Mouse (Mus musculus) midbrain, embryonic 14.5 days (tissue): Measurements from ENCODE around the gene Zfp697. TPM values are rescaled to one million over a fixed set of nuclear protein-coding genes. Genes with fewer than 3 reads are reported as not detected.

Experiments used
- ATAC-seq: fragments of 200-750 bp; cut with Nextera tagmentation; 2 replicates; pipeline ENCODE4 v1.8.0; 2017; ENCODE audit warnings: moderate number of reproducible peaks, moderate library complexity; ENCODE audit not compliant: low FRiP score, low TSS enrichment
- DNase-seq: peaks from one replicate; pipeline ENCODE4 v3.0.0-alpha.2; 2015
- H3K27ac ChIP-seq: fragments of 300-500 bp; sonication (generic); replicated peaks from 2 replicates; pipeline ENCODE4 v1.5.1; 2014; ENCODE audit warnings: mild to moderate bottlenecking, low read depth, low read length, moderate library complexity
- H3K27me3 ChIP-seq: fragments of 300-500 bp; sonication (generic); 2 replicates; pipeline ENCODE4 v1.6.1; 2014; ENCODE audit warnings: low read length, control low read depth, mixed read lengths; ENCODE audit not compliant: control insufficient read depth, insufficient read depth
- H3K36me3 ChIP-seq: fragments of 300-500 bp; sonication (generic); 2 replicates; pipeline ENCODE4 v1.6.1; 2014; ENCODE audit warnings: low read length, control low read depth; ENCODE audit not compliant: control insufficient read depth, insufficient read depth
- H3K4me1 ChIP-seq: fragments of 300-500 bp; sonication (generic); 2 replicates; pipeline ENCODE4 v1.6.1; 2014; ENCODE audit warnings: mild to moderate bottlenecking, antibody characterized with exemption, low read length, control low read depth; ENCODE audit not compliant: control insufficient read depth, insufficient read depth
- H3K4me2 ChIP-seq: fragments of 300-500 bp; sonication (generic); 2 replicates; pipeline ENCODE4 v1.6.1; 2014; ENCODE audit warnings: mild to moderate bottlenecking, low read length, moderate library complexity
- H3K4me3 ChIP-seq: fragments of 300-500 bp; sonication (generic); replicated peaks from 2 replicates; pipeline ENCODE4 v1.5.1; 2014; ENCODE audit warnings: low read depth, low read length
- H3K9ac ChIP-seq: fragments of 300-500 bp; sonication (generic); replicated peaks from 2 replicates; pipeline ENCODE4 v1.6.1; 2014; ENCODE audit warnings: mild to moderate bottlenecking, low read length, moderate library complexity
- H3K9me3 ChIP-seq: fragments of 300-500 bp; sonication (generic); 2 replicates; pipeline ENCODE4 v1.6.1; 2016; ENCODE audit warnings: low read length, control low read depth, mixed read lengths; ENCODE audit not compliant: control insufficient read depth
- WGBS: fragments of 180-500 bp; shearing (Covaris S2); extraction: QIAGEN DNeasy Blood & Tissue Kit; methylation state at CpG from one replicate; pipeline ENCODE4 v1.1.7; 2014; 5-methylcytosine and 5-hydroxymethylcytosine counted together
- polyA plus RNA-seq: library from polyadenylated mRNA; unstranded; fragments of >200 nt; fragmentation: Nextera tagmentation; extraction: Ambion mirVana; gene quantifications from 2 replicates; pipeline ENCODE4 v1.2.1, GENCODE M21; 2014

The Zfp697 gene
- polyA plus RNA-seq, 1 experiment from 2014 or later: 21.3 TPM

DNA sequence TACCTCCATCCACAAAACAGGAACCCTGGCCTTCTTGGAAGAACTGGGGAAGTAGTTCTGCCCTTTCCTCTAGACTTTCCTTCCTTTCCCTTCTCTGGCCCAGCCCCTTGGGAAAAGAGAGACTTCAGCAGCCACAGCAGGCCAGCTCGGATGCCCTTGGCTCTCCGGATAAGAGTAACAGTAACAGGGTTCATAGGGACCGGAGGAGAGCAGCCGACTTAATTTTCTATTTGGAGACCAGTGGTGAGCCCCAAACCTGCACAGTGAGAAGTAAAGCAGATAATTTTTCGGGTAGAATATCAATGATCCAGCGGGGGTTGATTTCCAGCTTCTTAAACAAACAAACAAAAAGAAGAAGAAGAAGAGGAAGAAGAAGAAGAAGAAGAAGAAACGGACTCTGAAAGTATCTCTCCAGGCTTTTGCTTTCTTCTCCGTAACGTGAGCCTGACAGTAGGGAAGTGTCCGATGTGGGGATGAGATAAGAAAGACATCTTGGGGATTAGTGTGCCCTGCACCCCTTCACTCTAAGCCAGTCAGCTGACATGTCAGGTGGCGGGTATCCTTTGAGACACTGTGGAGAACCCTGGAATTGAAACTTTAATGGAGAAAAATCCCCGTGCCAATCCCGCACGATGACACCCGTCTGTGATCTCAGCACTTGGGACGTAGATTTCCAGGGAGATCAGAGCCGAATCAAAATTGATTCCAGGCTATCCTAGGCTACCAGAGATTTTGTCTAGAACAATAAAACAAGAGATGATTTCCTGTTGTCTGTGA lies 41.3 kb upstream of the Zfp697 start:
- no peak overlapping the region for H3K27ac ChIP-seq
- no peaks in the 10 kb centered on the region for H3K9me3 ChIP-seq
- no peaks in the 10 kb centered on the region for H3K36me3 ChIP-seq
- no peak overlapping the region for H3K4me3 ChIP-seq
- peaks cover 29% of the 10 kb centered on the region for H3K4me1 ChIP-seq
- H3K27me3 ChIP-seq: no peaks in the 10 kb centered on the region
- no peak overlapping the region for H3K9ac ChIP-seq
- ATAC-seq (no peak), DNase-seq (no peak)
- no peak overlapping the region for H3K4me2 ChIP-seq
- WGBS: 78% methylated on average over 17 of the region's 17 CpGs

- Histone ChIP-seq H3K27ac (no peak overlapping the region), H3K4me2 (no peak overlapping the region), H3K4me1 (peaks cover 10% of the 10 kb centered on the region; the same call in 1 of the 2 replicates), H3K27me3 (no peaks in the 10 kb centered on the region), H3K9me3 (no peaks in the 10 kb centered on the region), H3K9ac (no peak overlapping the region), H3K4me3 (no peak overlapping the region), H3K36me3 (no peaks in the 10 kb centered on the region)
- ATAC-seq: no peak
- no peak for DNase-seq
- WGBS: 92% methylated on average over 3 of the region's 3 CpGs
These were observed 39.0 kb upstream of the Zfp697 start for GRCm38 (mm10) chr3:98343235-98343634.

GRCm38 (mm10) chr3:98348106-98348505 lies 34.2 kb upstream of the Zfp697 start:
- no peaks in the 10 kb centered on the region for H3K4me1 ChIP-seq
- no peak overlapping the region for H3K4me3 ChIP-seq
- no peak overlapping the region for H3K4me2 ChIP-seq
- no peak overlapping the region for H3K9ac ChIP-seq
- no peaks in the 10 kb centered on the region for H3K27me3 ChIP-seq
- ATAC-seq (no peak), DNase-seq (no peak)
- H3K9me3 ChIP-seq: no peaks in the 10 kb centered on the region
- no peaks in the 10 kb centered on the region for H3K36me3 ChIP-seq
- no peak overlapping the region for H3K27ac ChIP-seq
- 90% methylated on average over 6 of the region's 6 CpGs for WGBS

DNA sequence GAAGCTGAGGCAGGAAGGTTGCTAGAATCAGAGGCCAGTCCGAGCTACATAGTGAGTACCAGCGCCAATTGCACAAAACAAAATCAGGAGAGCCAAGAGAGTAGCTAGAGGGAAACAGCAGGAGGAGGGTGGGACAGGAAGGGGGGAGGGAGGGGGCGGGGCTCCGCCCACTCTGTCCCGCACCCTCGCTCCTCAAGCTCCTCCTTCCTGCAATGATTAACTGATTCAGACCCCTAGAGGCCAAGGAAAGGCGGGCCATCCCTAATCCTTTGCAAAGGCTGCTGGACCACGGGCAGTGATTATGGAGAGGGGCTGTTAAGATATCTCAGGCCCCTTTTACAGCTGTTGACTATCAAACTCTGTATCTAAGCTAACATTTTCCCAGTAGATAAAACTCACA lies 33.6 kb upstream of the Zfp697 start:
- WGBS: 23% methylated on average over 8 of the region's 8 CpGs
- DNase-seq: no peak
- no peaks in the 10 kb centered on the region for H3K36me3 ChIP-seq
- ATAC-seq: no peak; the same call in 1 of the 2 replicates
- no peak overlapping the region for H3K4me3 ChIP-seq
- no peaks in the 10 kb centered on the region for H3K4me1 ChIP-seq
- H3K27ac ChIP-seq: no peak overlapping the region
- no peaks in the 10 kb centered on the region for H3K9me3 ChIP-seq
- no peak overlapping the region for H3K9ac ChIP-seq
- no peaks in the 10 kb centered on the region for H3K27me3 ChIP-seq
- no peak overlapping the region; the same call in 1 of the 2 replicates for H3K4me2 ChIP-seq

DNA sequence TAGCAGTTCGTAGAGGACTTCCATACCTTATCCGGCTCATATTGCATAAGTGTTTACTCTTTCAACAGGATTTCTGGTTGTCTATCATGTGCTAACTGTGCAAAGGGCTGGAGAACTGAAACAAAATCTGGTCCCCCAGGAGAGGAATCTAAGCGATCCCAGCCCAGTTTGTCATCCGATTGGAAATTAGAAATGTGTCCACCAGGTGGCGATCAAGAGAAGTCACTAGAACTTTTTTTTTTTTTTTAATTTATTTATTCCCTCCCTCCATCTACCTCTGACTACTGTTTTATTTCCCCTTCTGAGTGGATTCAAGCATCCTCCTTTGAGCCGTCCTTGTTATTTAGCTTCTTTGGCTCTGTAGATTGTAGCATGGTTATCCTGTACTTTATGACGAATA lies 28.4 kb upstream of the Zfp697 start:
- no peaks in the 10 kb centered on the region for H3K27me3 ChIP-seq
- no peak overlapping the region for H3K4me3 ChIP-seq
- no peaks in the 10 kb centered on the region for H3K4me1 ChIP-seq
- no peaks in the 10 kb centered on the region for H3K36me3 ChIP-seq
- no peaks in the 10 kb centered on the region for H3K9me3 ChIP-seq
- 35% methylated on average over 7 of the region's 7 CpGs for WGBS
- ATAC-seq: no peak
- no peak overlapping the region for H3K9ac ChIP-seq
- H3K4me2 ChIP-seq: no peak overlapping the region
- peak; percentile 91 for DNase-seq
- no peak overlapping the region for H3K27ac ChIP-seq

DNA sequence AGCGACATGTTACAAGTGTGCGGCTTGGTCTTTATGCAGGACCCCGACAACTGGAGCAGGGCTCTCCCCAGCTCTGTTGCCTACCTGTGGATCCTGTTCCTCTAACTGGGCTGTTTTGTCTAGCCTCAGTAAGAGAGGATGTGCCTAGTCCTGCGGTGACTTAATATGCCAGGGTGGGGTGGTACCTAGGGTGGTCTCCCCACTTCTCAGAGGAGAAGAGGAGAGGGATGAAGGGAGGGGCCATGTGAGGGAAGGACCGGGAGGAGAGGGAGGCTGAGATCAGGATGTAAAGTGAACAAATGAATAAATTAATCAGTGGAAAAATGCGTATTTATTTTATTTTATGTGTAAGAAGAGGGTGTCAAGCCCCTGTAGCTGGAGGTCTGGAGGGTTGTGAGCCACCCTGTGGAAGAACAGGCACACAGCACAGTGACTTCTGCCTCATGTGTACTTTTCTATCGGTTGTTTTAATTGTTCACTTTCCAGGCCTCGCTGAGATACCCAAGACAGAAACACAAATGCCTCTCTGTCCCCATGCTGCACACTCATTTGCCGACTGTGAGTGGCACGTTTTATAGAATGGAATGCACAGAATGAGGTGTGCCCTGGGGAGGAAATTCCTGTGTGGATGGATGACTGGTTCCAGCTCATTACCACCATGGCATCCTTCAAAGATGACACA lies 26.8 kb upstream of the Zfp697 start:
- H3K36me3 ChIP-seq: no peaks in the 10 kb centered on the region
- H3K4me2 ChIP-seq: no peak overlapping the region
- H3K9me3 ChIP-seq: no peaks in the 10 kb centered on the region
- H3K27me3 ChIP-seq: no peaks in the 10 kb centered on the region
- no peak overlapping the region for H3K27ac ChIP-seq
- ATAC-seq (no peak), DNase-seq (peak; percentile 31)
- H3K4me1 ChIP-seq: no peaks in the 10 kb centered on the region
- WGBS: 59% methylated on average over 10 of the region's 10 CpGs
- no peak overlapping the region for H3K9ac ChIP-seq
- H3K4me3 ChIP-seq: no peak overlapping the region

DNA sequence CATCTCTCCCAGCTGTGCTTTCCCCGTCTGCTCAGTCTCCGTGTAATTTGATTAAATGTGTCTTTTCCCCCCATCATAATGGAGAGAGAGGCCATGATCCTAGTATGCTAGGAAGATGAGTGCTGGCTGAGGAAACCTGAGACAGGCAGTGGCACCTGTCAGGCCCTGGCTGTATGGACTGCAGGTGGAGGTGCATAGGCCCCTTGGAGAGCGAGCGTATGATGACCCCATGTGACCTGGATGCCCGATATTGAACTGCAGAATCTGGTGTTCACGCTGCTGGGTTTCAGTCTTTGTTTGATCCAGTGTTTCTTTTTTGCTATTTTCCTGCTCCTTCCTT lies 26.3 kb upstream of the Zfp697 start:
- H3K9me3 ChIP-seq: no peaks in the 10 kb centered on the region
- no peaks in the 10 kb centered on the region for H3K27me3 ChIP-seq
- no peak overlapping the region for H3K9ac ChIP-seq
- no peak overlapping the region for H3K4me2 ChIP-seq
- H3K4me3 ChIP-seq: no peak overlapping the region
- DNase-seq: no peak
- H3K4me1 ChIP-seq: no peaks in the 10 kb centered on the region
- H3K27ac ChIP-seq: no peak overlapping the region
- no peak; the same call in 1 of the 2 replicates for ATAC-seq
- WGBS: 54% methylated on average over 6 of the region's 6 CpGs
- no peaks in the 10 kb centered on the region for H3K36me3 ChIP-seq

- DNase-seq: no peak
- WGBS: 76% methylated on average over 3 of the region's 3 CpGs
These were observed 25.5 kb upstream of the Zfp697 start for GRCm38 (mm10) chr3:98356632-98357370.

More at GRCm38 (mm10) chr3:98356632-98357370, 25.5 kb upstream of the Zfp697 start:
- no peaks in the 10 kb centered on the region for H3K27me3 ChIP-seq
- H3K4me3 ChIP-seq: no peak overlapping the region
- no peak overlapping the region for H3K27ac ChIP-seq
- H3K36me3 ChIP-seq: no peaks in the 10 kb centered on the region
- no peaks in the 10 kb centered on the region for H3K9me3 ChIP-seq
- ATAC-seq: no peak
- no peak overlapping the region for H3K9ac ChIP-seq
- H3K4me1 ChIP-seq: no peaks in the 10 kb centered on the region
- H3K4me2 ChIP-seq: no peak overlapping the region
